Mouse (Mus musculus): ENCODE data around the gene Nfe2l2. TPM values are rescaled to one million over a fixed set of nuclear protein-coding genes. Genes with fewer than 3 reads are reported as not detected.

Nfe2l2 gene
- polyA plus RNA-seq, 1 experiment: 74.1 TPM

DNA sequence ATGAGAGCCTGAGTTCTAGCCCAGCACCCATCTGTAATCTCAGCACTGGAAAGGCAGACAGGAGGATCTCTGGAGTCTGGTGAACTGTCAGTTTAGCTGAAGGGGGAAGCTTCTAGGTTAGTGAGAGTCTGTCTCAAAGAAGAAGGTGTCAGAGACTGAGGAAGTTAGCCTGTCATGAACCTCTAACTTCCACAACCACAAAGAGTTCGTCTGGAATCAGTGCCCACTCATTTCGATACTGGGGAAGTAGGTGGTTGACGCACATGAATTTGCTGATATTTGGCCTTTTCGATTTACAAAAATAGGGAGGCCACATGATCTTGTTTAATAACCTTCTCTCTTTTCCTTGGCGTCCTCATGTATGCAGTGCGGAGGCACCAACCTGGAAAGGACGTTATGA lies 28.7 kb upstream of the Nfe2l2 start:
- Histone ChIP-seq H3K4me2 (ENCODE audit: low read depth) (no peak overlapping the region), H3K27me3 (ENCODE audit: control insufficient read depth, insufficient read depth, insufficient read length) (no peaks in the 10 kb centered on the region), H3K36me3 (ENCODE audit: control insufficient read depth, insufficient read depth) (no peaks in the 10 kb centered on the region), H3K79me2 (ENCODE audit: control insufficient read depth, insufficient read depth) (no peaks in the 10 kb centered on the region), H3ac (ENCODE audit: control insufficient read depth, insufficient read length) (no peak overlapping the region), H3K4me3 (no peak overlapping the region)
- TF ChIP-seq MYOD1 (IDR thresholded peaks at IDR 0.05; ENCODE audit: control insufficient read depth in 1 of 3, insufficient read length in 2 of 3, low read depth in 2 of 3) (no peak), REST (IDR thresholded peaks at IDR 0.05; ENCODE audit: insufficient read depth, insufficient read length) (no peak), SRF (IDR thresholded peaks at IDR 0.05; ENCODE audit: control insufficient read depth, insufficient read length, low read depth) (no peak), MAX (IDR thresholded peaks at IDR 0.05; ENCODE audit: low read depth) (no peak), USF1 (IDR thresholded peaks at IDR 0.05; ENCODE audit: low read depth) (no peak), POLR2AphosphoS2 (IDR thresholded peaks at IDR 0.05; ENCODE audit: insufficient read length, low read depth) (no peak), E2F4 (IDR thresholded peaks at IDR 0.05; ENCODE audit: insufficient read depth) (no peak), CEBPB (IDR thresholded peaks at IDR 0.05; ENCODE audit: insufficient read depth, poor library complexity, severe bottlenecking) (no peak)

DNA sequence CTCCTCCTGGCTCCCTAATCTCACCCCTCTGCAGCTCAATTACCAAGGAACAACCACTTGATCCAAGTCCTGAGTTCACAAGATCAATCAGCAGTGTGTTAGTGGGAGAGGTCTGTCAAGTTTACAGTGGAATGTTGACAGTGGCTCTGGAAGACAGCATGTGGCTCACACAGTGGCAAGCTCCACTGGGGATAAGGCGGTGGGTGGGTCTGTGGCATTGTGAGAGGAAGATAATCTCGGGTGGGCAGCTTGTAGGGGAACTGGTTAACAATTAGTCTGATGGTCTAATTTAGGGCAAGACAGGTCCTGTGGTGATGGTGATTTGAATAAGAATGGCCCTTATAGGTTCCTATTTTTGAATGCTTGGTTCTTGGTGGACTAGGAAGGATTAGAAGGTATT lies 27.5 kb upstream of the Nfe2l2 start:
- Histone ChIP-seq H3ac (ENCODE audit: control insufficient read depth, insufficient read length) (no peak overlapping the region), H3K79me2 (ENCODE audit: control insufficient read depth, insufficient read depth) (no peaks in the 10 kb centered on the region), H3K36me3 (ENCODE audit: control insufficient read depth, insufficient read depth) (no peaks in the 10 kb centered on the region), H3K27me3 (ENCODE audit: control insufficient read depth, insufficient read depth, insufficient read length) (no peaks in the 10 kb centered on the region), H3K4me3 (no peak overlapping the region), H3K4me2 (ENCODE audit: low read depth) (peak overlapping the region; percentile 69)
- TF ChIP-seq CEBPB (IDR thresholded peaks at IDR 0.05; ENCODE audit: insufficient read depth, poor library complexity, severe bottlenecking) (no peak), MYOG (IDR thresholded peaks at IDR 0.05; ENCODE audit: control insufficient read depth in 1 of 3, insufficient read depth in 1 of 3, insufficient read length in 2 of 3, low read depth in 2 of 3) (no peak), MAX (IDR thresholded peaks at IDR 0.05; ENCODE audit: low read depth) (no peak), SRF (IDR thresholded peaks at IDR 0.05; ENCODE audit: control insufficient read depth, insufficient read length, low read depth) (no peak), POLR2A (IDR thresholded peaks at IDR 0.05; ENCODE audit: insufficient read length, low read depth) (no peak), TCF3 (IDR thresholded peaks at IDR 0.05; ENCODE audit: insufficient read length, low read depth) (no peak), MYOD1 (IDR thresholded peaks at IDR 0.05; ENCODE audit: control insufficient read depth in 1 of 3, insufficient read length in 2 of 3, low read depth in 2 of 3) (no peak), POLR2AphosphoS2 (IDR thresholded peaks at IDR 0.05; ENCODE audit: insufficient read length, low read depth) (no peak), REST (IDR thresholded peaks at IDR 0.05; ENCODE audit: insufficient read depth, insufficient read length) (no peak)

DNA sequence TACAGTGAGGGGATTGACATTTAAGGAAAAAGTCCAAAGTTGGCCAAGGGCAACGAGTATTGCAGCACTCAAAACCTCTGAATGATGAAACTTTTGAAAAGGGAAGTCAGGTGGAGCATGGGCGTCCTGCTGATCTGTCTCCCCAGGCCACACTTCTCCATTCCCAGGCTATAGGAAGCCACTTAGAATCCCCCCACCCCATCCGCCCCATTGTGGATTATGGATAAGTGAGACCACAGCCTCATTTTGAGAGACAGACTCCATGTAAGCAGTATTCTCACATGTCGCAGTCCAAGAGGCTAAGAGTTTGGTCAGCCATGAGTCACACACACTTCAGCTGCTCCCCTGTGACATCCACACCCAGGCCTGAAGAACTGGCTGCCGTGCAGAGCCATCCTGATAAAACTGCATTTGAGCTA lies 26.8 kb upstream of the Nfe2l2 start:
- H3K4me2 ChIP-seq (ENCODE audit: low read depth): peak overlapping the region; percentile 69
- no peak overlapping the region for H3ac ChIP-seq (ENCODE audit: control insufficient read depth, insufficient read length)
- H3K36me3 ChIP-seq (ENCODE audit: control insufficient read depth, insufficient read depth): no peaks in the 10 kb centered on the region
- no peaks in the 10 kb centered on the region for H3K27me3 ChIP-seq (ENCODE audit: control insufficient read depth, insufficient read depth, insufficient read length)
- no peaks in the 10 kb centered on the region for H3K79me2 ChIP-seq (ENCODE audit: control insufficient read depth, insufficient read depth)
- peak in 2 of 3 experiments; percentile 63 to 90 for TF ChIP-seq MYOD1 (IDR thresholded peaks at IDR 0.05; ENCODE audit: control insufficient read depth in 1 of 3, insufficient read length in 2 of 3, low read depth in 2 of 3)
- no peak for TF ChIP-seq TCF3 (IDR thresholded peaks at IDR 0.05; ENCODE audit: insufficient read length, low read depth)
- TF ChIP-seq E2F4 (IDR thresholded peaks at IDR 0.05; ENCODE audit: insufficient read depth): no peak
- TF ChIP-seq MYOG (IDR thresholded peaks at IDR 0.05; ENCODE audit: control insufficient read depth in 1 of 3, insufficient read depth in 1 of 3, insufficient read length in 2 of 3, low read depth in 2 of 3): peak; percentile 55 to 88 (median 74)
- no peak overlapping the region for H3K4me3 ChIP-seq

DNA sequence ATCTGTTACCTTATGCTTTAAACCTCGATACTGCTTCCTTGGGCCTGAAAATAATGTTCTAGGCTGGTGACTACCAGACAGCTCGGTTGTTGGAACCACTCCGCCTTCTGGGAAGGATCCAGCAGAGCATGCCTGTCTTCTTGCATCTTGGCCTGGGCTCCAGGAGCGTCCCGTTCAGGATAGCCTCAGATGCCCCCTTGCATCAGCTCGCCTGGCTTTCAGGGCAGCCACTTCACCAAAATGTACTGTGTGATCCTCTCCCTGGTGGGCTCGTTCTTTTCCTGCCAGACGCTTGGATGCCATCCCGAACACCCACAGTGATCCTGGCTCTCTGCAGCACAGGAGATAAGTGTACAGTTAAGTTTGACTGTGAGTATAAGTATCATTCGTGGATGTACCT lies 25.6 kb upstream of the Nfe2l2 start:
- Histone ChIP-seq H3K27me3 (ENCODE audit: control insufficient read depth, insufficient read depth, insufficient read length) (no peaks in the 10 kb centered on the region), H3K79me2 (ENCODE audit: control insufficient read depth, insufficient read depth) (no peaks in the 10 kb centered on the region), H3K4me3 (no peak overlapping the region), H3K4me2 (ENCODE audit: low read depth) (no peak overlapping the region), H3ac (ENCODE audit: control insufficient read depth, insufficient read length) (no peak overlapping the region), H3K36me3 (ENCODE audit: control insufficient read depth, insufficient read depth) (no peaks in the 10 kb centered on the region)
- TF ChIP-seq MYOD1 (IDR thresholded peaks at IDR 0.05; ENCODE audit: control insufficient read depth in 1 of 3, insufficient read length in 2 of 3, low read depth in 2 of 3) (no peak), POLR2AphosphoS2 (IDR thresholded peaks at IDR 0.05; ENCODE audit: insufficient read length, low read depth) (no peak), E2F4 (IDR thresholded peaks at IDR 0.05; ENCODE audit: insufficient read depth) (no peak), TCF3 (IDR thresholded peaks at IDR 0.05; ENCODE audit: insufficient read length, low read depth) (no peak), MAX (IDR thresholded peaks at IDR 0.05; ENCODE audit: low read depth) (no peak), CEBPB (IDR thresholded peaks at IDR 0.05; ENCODE audit: insufficient read depth, poor library complexity, severe bottlenecking) (no peak), REST (IDR thresholded peaks at IDR 0.05; ENCODE audit: insufficient read depth, insufficient read length) (no peak), MYOG (IDR thresholded peaks at IDR 0.05; ENCODE audit: control insufficient read depth in 1 of 3, insufficient read depth in 1 of 3, insufficient read length in 2 of 3, low read depth in 2 of 3) (no peak), USF1 (IDR thresholded peaks at IDR 0.05; ENCODE audit: low read depth) (no peak), POLR2A (IDR thresholded peaks at IDR 0.05; ENCODE audit: insufficient read length, low read depth) (no peak), SRF (IDR thresholded peaks at IDR 0.05; ENCODE audit: control insufficient read depth, insufficient read length, low read depth) (no peak)

DNA sequence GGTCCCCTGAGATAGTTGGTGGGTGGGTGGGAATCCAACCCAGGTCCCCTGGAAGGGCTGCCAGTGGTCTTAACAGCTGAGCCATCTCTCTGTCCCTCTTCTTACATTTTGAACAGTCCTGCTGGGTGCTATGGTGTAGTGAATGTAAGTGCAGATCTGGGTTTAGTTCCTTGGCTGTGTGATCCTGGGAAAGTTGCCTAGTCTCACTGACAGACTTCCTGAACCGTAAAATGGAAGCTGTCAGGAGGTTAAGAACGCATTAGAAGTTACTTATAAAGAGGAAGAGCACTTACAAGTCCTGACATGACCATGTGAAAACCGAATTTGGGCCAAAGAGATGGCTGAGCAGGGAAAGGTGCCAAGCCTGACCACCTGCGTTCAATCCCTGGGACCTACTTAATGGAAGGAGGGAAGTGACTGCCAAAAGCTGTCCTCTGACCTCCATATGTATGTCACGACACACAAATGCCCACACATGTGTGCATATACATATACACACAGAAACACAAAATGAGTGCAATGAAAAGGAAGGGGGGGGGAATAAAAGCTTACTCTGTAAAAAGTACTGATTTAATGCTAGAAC lies 20.5 kb upstream of the Nfe2l2 start:
- H3K4me3 ChIP-seq: no peak overlapping the region
- H3K4me2 ChIP-seq (ENCODE audit: low read depth): no peak overlapping the region
- no peaks in the 10 kb centered on the region for H3K79me2 ChIP-seq (ENCODE audit: control insufficient read depth, insufficient read depth)
- H3K36me3 ChIP-seq (ENCODE audit: control insufficient read depth, insufficient read depth): no peaks in the 10 kb centered on the region
- TF ChIP-seq USF1 (IDR thresholded peaks at IDR 0.05; ENCODE audit: low read depth) (no peak), CEBPB (IDR thresholded peaks at IDR 0.05; ENCODE audit: insufficient read depth, poor library complexity, severe bottlenecking) (no peak), MYOD1 (IDR thresholded peaks at IDR 0.05; ENCODE audit: control insufficient read depth in 1 of 3, insufficient read length in 2 of 3, low read depth in 2 of 3) (no peak), TCF3 (IDR thresholded peaks at IDR 0.05; ENCODE audit: insufficient read length, low read depth) (no peak), MAX (IDR thresholded peaks at IDR 0.05; ENCODE audit: low read depth) (no peak), TCF12 (IDR thresholded peaks at IDR 0.05; ENCODE audit: insufficient read depth, poor library complexity, severe bottlenecking) (no peak), POLR2AphosphoS2 (IDR thresholded peaks at IDR 0.05; ENCODE audit: insufficient read length, low read depth) (no peak), E2F4 (IDR thresholded peaks at IDR 0.05; ENCODE audit: insufficient read depth) (no peak), REST (IDR thresholded peaks at IDR 0.05; ENCODE audit: insufficient read depth, insufficient read length) (no peak), MYOG (IDR thresholded peaks at IDR 0.05; ENCODE audit: control insufficient read depth in 1 of 3, insufficient read depth in 1 of 3, insufficient read length in 2 of 3, low read depth in 2 of 3) (no peak), SRF (IDR thresholded peaks at IDR 0.05; ENCODE audit: control insufficient read depth, insufficient read length, low read depth) (no peak), POLR2A (IDR thresholded peaks at IDR 0.05; ENCODE audit: insufficient read length, low read depth) (no peak)
- H3ac ChIP-seq (ENCODE audit: control insufficient read depth, insufficient read length): no peak overlapping the region
- no peaks in the 10 kb centered on the region for H3K27me3 ChIP-seq (ENCODE audit: control insufficient read depth, insufficient read depth, insufficient read length)
